Mouse (Mus musculus) brain, embryonic 14.5 days (tissue): ENCODE measurements at regions not wholly inside any gene's neighbourhood (a gene's known extent, or its start where the extent isn't known, plus 50 kb on each side); places are given as distances from the start of the nearest gene placed in this dataset.

Experiments used
- DNase-seq: peaks from one replicate; pipeline ENCODE4 v3.0.0-alpha.2; 2011; ENCODE audit warnings: low read depth
- CTCF ChIP-seq: fragments of 200-500 bp; IDR thresholded peaks from 2 replicates; pipeline ENCODE4 v1.5.1; 2012; ENCODE audit warnings: inconsistent platforms, mild to moderate bottlenecking, moderate library complexity, borderline replicate concordance; ENCODE audit not compliant: insufficient read depth, insufficient read length; ENCODE audit errors: extremely low read depth
- POLR2A ChIP-seq: fragments of 200-500 bp; IDR thresholded peaks from 2 replicates; pipeline ENCODE4 v1.6.1; 2012; ENCODE audit warnings: mild to moderate bottlenecking, inconsistent platforms, borderline replicate concordance; ENCODE audit not compliant: poor library complexity, insufficient read depth, insufficient read length, severe bottlenecking; ENCODE audit errors: extremely low read depth

DNA sequence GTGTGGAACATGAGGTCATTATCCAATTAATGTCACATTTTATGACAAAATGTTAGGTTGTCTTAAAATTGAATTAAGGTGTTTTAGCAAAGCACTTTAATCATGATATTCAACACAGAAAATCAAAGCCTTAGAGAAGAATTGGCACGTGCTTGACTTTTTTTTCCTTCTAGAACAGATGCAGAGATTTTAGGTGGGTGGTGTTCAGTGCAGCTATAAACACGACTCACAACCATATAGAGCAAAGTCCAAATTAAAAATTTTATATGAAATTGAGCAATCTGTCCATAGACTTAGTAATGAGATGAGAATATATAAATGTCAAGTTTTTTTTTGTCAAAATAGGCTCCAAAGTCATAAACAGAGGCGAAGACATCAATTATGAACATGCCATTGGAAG is 737.1 kb upstream of the 4931417E11Rik start:
- DNase-seq, result no peak

DNA sequence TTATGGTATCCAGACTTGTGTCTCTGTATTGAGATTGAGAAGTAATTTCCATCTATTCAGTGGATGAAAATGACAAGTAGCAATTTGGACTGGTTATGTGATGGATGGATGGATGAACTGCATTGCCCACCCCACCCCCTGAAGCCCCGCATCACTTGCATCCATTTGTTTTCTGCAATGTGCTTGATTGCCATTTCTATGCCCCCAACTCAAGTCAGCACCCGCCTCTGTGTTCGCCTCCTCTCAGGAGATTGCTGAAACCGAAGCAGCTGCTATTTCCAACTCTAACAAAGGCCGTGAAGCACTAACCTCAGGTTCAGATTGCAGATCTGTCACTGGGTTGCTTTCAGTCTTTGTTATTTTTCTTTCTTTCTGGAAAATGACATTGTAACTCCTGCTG is 734.7 kb upstream of the 4931417E11Rik start:
- TF ChIP-seq CTCF (no peak), POLR2A (no peak)
- peak; percentile 65 for DNase-seq

More for the DNA sequence above, 737.1 kb upstream of the 4931417E11Rik start:
- TF ChIP-seq CTCF (no peak), POLR2A (no peak)
